Mouse (Mus musculus) heart, adult 18-20 months (tissue): Measurements from ENCODE around the gene Cpne4. TPM values are rescaled to one million over a fixed set of nuclear protein-coding genes. Genes with fewer than 3 reads are reported as not detected.

Source experiments
- DNase-seq, 2 experiments: peaks; one replicate each; pipeline ENCODE4 v3.0.0; 2021 to 2022; ENCODE audit warnings: mixed read lengths in 1 of 2
- total RNA-seq, 2 experiments: library from RNA; stranded (reverse); gene quantifications; 2 replicates each; pipeline ENCODE4 v1.2.3; 2021

Cpne4 gene
- total RNA-seq, 2 experiments from 2014 or later, result 0.41 to 1.2 TPM

- no peak for DNase-seq
Observed at GRCm38 (mm10) chr9:104874157-104874556, 327.1 kb downstream of the Cpne4 start.

GRCm38 (mm10) chr9:104877014-104877413, 329.9 kb downstream of the Cpne4 start:
- no peak for DNase-seq

- DNase-seq, result no peak
Observed at GRCm38 (mm10) chr9:104878558-104878957, 331.5 kb downstream of the Cpne4 start.

- no peak for DNase-seq
Observed at GRCm38 (mm10) chr9:104890517-104890916, 343.4 kb downstream of the Cpne4 start.

- DNase-seq, result no peak
Observed at GRCm38 (mm10) chr9:104895360-104895759, 348.3 kb downstream of the Cpne4 start.

- DNase-seq, result no peak
Observed at GRCm38 (mm10) chr9:104901118-104901517, 354.0 kb downstream of the Cpne4 start.

GRCm38 (mm10) chr9:104901827-104902226, 354.7 kb downstream of the Cpne4 start:
- DNase-seq, result no peak

GRCm38 (mm10) chr9:104912686-104913085, 365.6 kb downstream of the Cpne4 start:
- DNase-seq, result no peak

GRCm38 (mm10) chr9:104913327-104913726, 366.2 kb downstream of the Cpne4 start:
- no peak for DNase-seq

GRCm38 (mm10) chr9:104921197-104921596, 374.1 kb downstream of the Cpne4 start:
- DNase-seq, result no peak

- DNase-seq, result no peak
Observed at GRCm38 (mm10) chr9:104922051-104922450, 375.0 kb downstream of the Cpne4 start.

- no peak for DNase-seq
Observed at GRCm38 (mm10) chr9:104928806-104929205, 381.7 kb downstream of the Cpne4 start.

- DNase-seq, result no peak
Observed at GRCm38 (mm10) chr9:104940389-104940788, 393.3 kb downstream of the Cpne4 start.

GRCm38 (mm10) chr9:104950551-104950950, 403.5 kb downstream of the Cpne4 start:
- no peak for DNase-seq

GRCm38 (mm10) chr9:104952176-104952575, 405.1 kb downstream of the Cpne4 start:
- no peak for DNase-seq

- DNase-seq, result peak in 1 of 2 experiments; percentile 15
Observed at GRCm38 (mm10) chr9:104972828-104973227, 425.7 kb downstream of the Cpne4 start.

- DNase-seq, result no peak
Observed at GRCm38 (mm10) chr9:104981934-104982548, 435.0 kb downstream of the Cpne4 start.

- peak; percentile 34 to 45 for DNase-seq
Observed at GRCm38 (mm10) chr9:104998225-104998624, 451.1 kb downstream of the Cpne4 start.

- DNase-seq, result no peak
Observed at GRCm38 (mm10) chr9:105010721-105011120, 463.6 kb downstream of the Cpne4 start.

- DNase-seq, result no peak
Observed at GRCm38 (mm10) chr9:105018186-105018585, 471.1 kb downstream of the Cpne4 start.

- DNase-seq, result peak; percentile 44 to 76
Observed at GRCm38 (mm10) chr9:105028311-105028710, 481.2 kb downstream of the Cpne4 start.

- no peak for DNase-seq
Observed at GRCm38 (mm10) chr9:105032572-105032971, 485.5 kb downstream of the Cpne4 start.

GRCm38 (mm10) chr9:105033641-105034040, 486.6 kb downstream of the Cpne4 start:
- peak in 1 of 2 experiments; percentile 18 for DNase-seq

- DNase-seq, result no peak
Observed at GRCm38 (mm10) chr9:105037847-105038246, 490.8 kb downstream of the Cpne4 start.

GRCm38 (mm10) chr9:105046014-105046413, 498.9 kb downstream of the Cpne4 start:
- DNase-seq, result no peak
